Mouse (Mus musculus): ENCODE measurements around the gene Fam120a. TPM values are rescaled to one million over a fixed set of nuclear protein-coding genes. Genes with fewer than 3 reads are reported as not detected.
A peak's percentile ranks its signal among the peaks of the same experiment; 100 is the strongest.

Gene Fam120a
- polyA plus RNA-seq, 1 experiment: 63.0 TPM

GRCm38 (mm10) chr13:48911426-48911825 lies 56.4 kb downstream of the Fam120a start:
- DNase-seq (ENCODE audit: low read depth): peak; percentile 50
- TF ChIP-seq POLR2A (IDR thresholded peaks at IDR 0.05; ENCODE audit: borderline replicate concordance, extremely low read depth, insufficient read depth, insufficient read length, poor library complexity, severe bottlenecking) (no peak), CTCF (IDR thresholded peaks at IDR 0.05; ENCODE audit: borderline replicate concordance, extremely low read depth, insufficient read depth, insufficient read length) (no peak)

- no peak for DNase-seq (ENCODE audit: low read depth)
- TF ChIP-seq CTCF (IDR thresholded peaks at IDR 0.05; ENCODE audit: borderline replicate concordance, extremely low read depth, insufficient read depth, insufficient read length) (no peak), POLR2A (IDR thresholded peaks at IDR 0.05; ENCODE audit: borderline replicate concordance, extremely low read depth, insufficient read depth, insufficient read length, poor library complexity, severe bottlenecking) (no peak)
These were observed 62.4 kb downstream of the Fam120a start for GRCm38 (mm10) chr13:48905458-48905857.

- TF ChIP-seq POLR2A (IDR thresholded peaks at IDR 0.05; ENCODE audit: borderline replicate concordance, extremely low read depth, insufficient read depth, insufficient read length, poor library complexity, severe bottlenecking): no peak
- DNase-seq (ENCODE audit: low read depth): no peak
These were observed 72.4 kb downstream of the Fam120a start for GRCm38 (mm10) chr13:48895376-48895775.

- TF ChIP-seq CTCF (IDR thresholded peaks at IDR 0.05; ENCODE audit: borderline replicate concordance, extremely low read depth, insufficient read depth, insufficient read length) (no peak), POLR2A (IDR thresholded peaks at IDR 0.05; ENCODE audit: borderline replicate concordance, extremely low read depth, insufficient read depth, insufficient read length, poor library complexity, severe bottlenecking) (no peak)
- no peak for DNase-seq (ENCODE audit: low read depth)
These were observed 77.4 kb downstream of the Fam120a start for GRCm38 (mm10) chr13:48890260-48890960.

GRCm38 (mm10) chr13:48878534-48878933 lies 89.3 kb downstream of the Fam120a start:
- DNase-seq (ENCODE audit: low read depth): peak; percentile 99
- TF ChIP-seq CTCF (IDR thresholded peaks at IDR 0.05; ENCODE audit: borderline replicate concordance, extremely low read depth, insufficient read depth, insufficient read length) (no peak), POLR2A (IDR thresholded peaks at IDR 0.05; ENCODE audit: borderline replicate concordance, extremely low read depth, insufficient read depth, insufficient read length, poor library complexity, severe bottlenecking) (peak; percentile 55; the same call in 1 of the 2 replicates)

- no peak for DNase-seq (ENCODE audit: low read depth)
- TF ChIP-seq CTCF (IDR thresholded peaks at IDR 0.05; ENCODE audit: borderline replicate concordance, extremely low read depth, insufficient read depth, insufficient read length) (no peak), POLR2A (IDR thresholded peaks at IDR 0.05; ENCODE audit: borderline replicate concordance, extremely low read depth, insufficient read depth, insufficient read length, poor library complexity, severe bottlenecking) (no peak)
These were observed 90.0 kb downstream of the Fam120a start for GRCm38 (mm10) chr13:48877805-48878204.

- DNase-seq (ENCODE audit: low read depth): no peak
- TF ChIP-seq POLR2A (IDR thresholded peaks at IDR 0.05; ENCODE audit: borderline replicate concordance, extremely low read depth, insufficient read depth, insufficient read length, poor library complexity, severe bottlenecking) (no peak), CTCF (IDR thresholded peaks at IDR 0.05; ENCODE audit: borderline replicate concordance, extremely low read depth, insufficient read depth, insufficient read length) (no peak)
These were observed 95.1 kb downstream of the Fam120a start for GRCm38 (mm10) chr13:48872726-48873125.

GRCm38 (mm10) chr13:48871887-48872606 lies 95.8 kb downstream of the Fam120a start:
- no peak for DNase-seq (ENCODE audit: low read depth)
- no peak for TF ChIP-seq CTCF (IDR thresholded peaks at IDR 0.05; ENCODE audit: borderline replicate concordance, extremely low read depth, insufficient read depth, insufficient read length)
- TF ChIP-seq POLR2A (IDR thresholded peaks at IDR 0.05; ENCODE audit: borderline replicate concordance, extremely low read depth, insufficient read depth, insufficient read length, poor library complexity, severe bottlenecking): no peak

GRCm38 (mm10) chr13:48870771-48871731 lies 96.8 kb downstream of the Fam120a start, which contains the start of gene Phf2:
Gene Phf2, minus strand, starts transcription at chr13:48871119.
- no peak for TF ChIP-seq CTCF (IDR thresholded peaks at IDR 0.05; ENCODE audit: borderline replicate concordance, extremely low read depth, insufficient read depth, insufficient read length)
- TF ChIP-seq POLR2A (IDR thresholded peaks at IDR 0.05; ENCODE audit: borderline replicate concordance, extremely low read depth, insufficient read depth, insufficient read length, poor library complexity, severe bottlenecking): peak; percentile 48
- DNase-seq (ENCODE audit: low read depth): peak; percentile 47

- TF ChIP-seq CTCF (IDR thresholded peaks at IDR 0.05; ENCODE audit: borderline replicate concordance, extremely low read depth, insufficient read depth, insufficient read length) (no peak), POLR2A (IDR thresholded peaks at IDR 0.05; ENCODE audit: borderline replicate concordance, extremely low read depth, insufficient read depth, insufficient read length, poor library complexity, severe bottlenecking) (0 out of 2 replicates have a peak, but pooled peaks have one; percentile 5)
- peak; percentile 39 for DNase-seq (ENCODE audit: low read depth)
These were observed 97.7 kb downstream of the Fam120a start for GRCm38 (mm10) chr13:48869950-48870770.

All from brain, embryonic 14.5 days (tissue).